ENCODE assay signal across 8 mouse cellular contexts in the genomic region with DNA sequence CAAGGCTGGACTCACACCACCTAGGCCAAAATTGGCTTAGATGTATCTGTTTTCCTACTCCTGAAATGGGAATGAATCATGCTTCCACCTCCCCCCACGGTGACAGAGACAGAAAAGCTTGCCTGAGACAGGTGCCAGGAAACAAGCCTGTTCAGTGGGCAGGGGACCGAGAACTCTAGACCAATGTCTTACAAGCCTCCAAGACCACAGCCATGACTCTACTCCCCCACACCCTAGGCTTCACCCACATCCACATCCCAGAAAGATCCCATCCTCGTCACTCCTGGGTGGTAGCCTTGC. TPM values are rescaled to one million over a fixed set of nuclear protein-coding genes. Genes with fewer than 3 reads are reported as not detected.
DNase-seq lines count a peak whose midpoint lies in the region; ATAC-seq and TF ChIP-seq lines count a peak whose summit lies in the region.

No protein-coding gene starts in this region.

- no peaks in the 10 kb centered on the region for H3K27me3 ChIP-seq in kidney, postnatal 0 days (ENCODE audit: insufficient read depth, low read length)
- no peaks in the 10 kb centered on the region for H3K27me3 ChIP-seq in Patski
- H3K27me3 ChIP-seq in liver, embryonic 12.5 days (replicated peaks): no peaks in the 10 kb centered on the region

- POLR2A ChIA-PET in Patski (lab: Charles Lee): interaction anchor here (0.7 kb wide), 1 partner anchor 374 kb away, joined by 3 read pairs; no protein-coding TSS in a partner anchor

- peak overlapping the region; percentile 6; the same call in 1 of the 2 replicates for H3K9ac ChIP-seq in kidney, postnatal 0 days (ENCODE audit: low read depth, low read length)
- no peak overlapping the region for H3K9ac ChIP-seq in liver, embryonic 12.5 days

- 0 out of 2 replicates have a peak overlapping the region, but pooled peaks have one; percentile 10 for H3K4me2 ChIP-seq in kidney, postnatal 0 days (ENCODE audit: low read length)
- no peak overlapping the region for H3K4me2 ChIP-seq in liver, embryonic 12.5 days

- ATAC-seq in kidney, postnatal 0 days (replicated peaks; ENCODE audit: low FRiP score, low read depth): no peak
- peak; percentile 29 for ATAC-seq in Patski
- no peak for ATAC-seq in liver, embryonic 12.5 days
- ATAC-seq in inflammation-experienced regulatory T-cells, adult 6 months: no peak

- WGBS in kidney, postnatal 0 days: 26% methylated on average over 3 of the region's 3 CpGs
- 53% methylated on average over 3 of the region's 3 CpGs for WGBS in liver, embryonic 12.5 days (ENCODE audit: insufficient replicate concordance)

- peak; percentile 32 for DNase-seq in cerebellum, adult 9-11 months
- no peak for DNase-seq in cerebellum, adult 8-10 months
- no peak for DNase-seq in kidney, postnatal 0 days (ENCODE audit: low spot score)
- no peak for DNase-seq in kidney, adult 9 months
- peak; percentile 83 for DNase-seq in Patski (ENCODE audit: low read depth, low spot score)
- no peak for DNase-seq in T-cell, adult 2 months (ENCODE audit: low spot score)

- no peak overlapping the region for H3K4me3 ChIP-seq in kidney, postnatal 0 days (replicated peaks; ENCODE audit: low read depth, low read length)
- no peak overlapping the region for H3K4me3 ChIP-seq in liver, embryonic 12.5 days

- in situ Hi-C loops in Patski (cut with MboI; ENCODE audit: low pct_unique_long_range_greater_than_20kb): loop anchor here (5.0 kb wide), 1 partner anchor 413 kb away; no protein-coding TSS in a partner anchor

- CTCF ChIA-PET in Patski (lab: Charles Lee): interaction anchor here (0.9 kb wide), 1 partner anchor 212 kb away, joined by 3 read pairs; no protein-coding TSS in a partner anchor

- H3K9me3 ChIP-seq in kidney, postnatal 0 days (replicated peaks; ENCODE audit: low read length): no peaks in the 10 kb centered on the region
- H3K9me3 ChIP-seq in liver, embryonic 12.5 days (replicated peaks): no peaks in the 10 kb centered on the region

- H3K27ac ChIP-seq in kidney, postnatal 0 days: peak overlapping the region; percentile 78
- H3K27ac ChIP-seq in liver, embryonic 12.5 days: peak overlapping the region; percentile 55; the same call in 1 of the 2 replicates

- no peak for TF ChIP-seq CTCF in kidney, postnatal 0 days (IDR thresholded peaks at IDR 0.05; ENCODE audit: low read depth)
- TF ChIP-seq CTCF in Patski (IDR thresholded peaks at IDR 0.05): no peak

- peaks cover 35% of the 10 kb centered on the region for H3K36me3 ChIP-seq in kidney, postnatal 0 days (ENCODE audit: insufficient read depth, low read length)
- peaks cover 42% of the 10 kb centered on the region for H3K36me3 ChIP-seq in liver, embryonic 12.5 days

- H3K4me1 ChIP-seq in kidney, postnatal 0 days (replicated peaks; ENCODE audit: insufficient read depth, low read length): peaks cover 15% of the 10 kb centered on the region
- H3K4me1 ChIP-seq in liver, embryonic 12.5 days: peaks cover 15% of the 10 kb centered on the region

RNA-seq across cellular contexts. Expression of gene Plxna1, which starts 17.0 kb away (rescaled TPM):
- polyA plus RNA-seq in kidney, postnatal 0 days (2015; fragmentation: Nextera tagmentation; extraction: Ambion mirVana): 16.9 and 17.8 TPM in 2 replicates
- polyA plus RNA-seq in Patski (2021): 103 TPM
- 6.7 and 7.2 TPM in 2 replicates for polyA plus RNA-seq in liver, embryonic 12.5 days (2016; fragmentation: Nextera tagmentation; extraction: Ambion mirVana)
- 1 to 10 TPM in 1 of 3 experiments, under 1 TPM in 2; 0.60 to 2.5 (median 0.86) TPM for polyA plus RNA-seq in inflammation-experienced regulatory T-cells, adult 6 months (2017; shearing (Covaris generic))

Comparison
In these comparisons a context has a peak if more than half of its experiments do, and no peak if none do; other contexts are left out.
1. DNase-seq: peak in cerebellum, adult 9-11 months (single experiment) and Patski (single experiment); none in cerebellum, adult 8-10 months (single experiment), kidney, postnatal 0 days (single experiment), kidney, adult 9 months (single experiment) and T-cell, adult 2 months (single experiment).